Mouse (Mus musculus) thymus, postnatal 10 days (tissue): ENCODE data around the gene Mn1.

Experiments used
- DNase-seq, 2 experiments: peaks; one replicate each; pipeline ENCODE4 v3.0.0; 2021; ENCODE audit warnings: low spot score in 2 of 2

Gene Mn1

DNA sequence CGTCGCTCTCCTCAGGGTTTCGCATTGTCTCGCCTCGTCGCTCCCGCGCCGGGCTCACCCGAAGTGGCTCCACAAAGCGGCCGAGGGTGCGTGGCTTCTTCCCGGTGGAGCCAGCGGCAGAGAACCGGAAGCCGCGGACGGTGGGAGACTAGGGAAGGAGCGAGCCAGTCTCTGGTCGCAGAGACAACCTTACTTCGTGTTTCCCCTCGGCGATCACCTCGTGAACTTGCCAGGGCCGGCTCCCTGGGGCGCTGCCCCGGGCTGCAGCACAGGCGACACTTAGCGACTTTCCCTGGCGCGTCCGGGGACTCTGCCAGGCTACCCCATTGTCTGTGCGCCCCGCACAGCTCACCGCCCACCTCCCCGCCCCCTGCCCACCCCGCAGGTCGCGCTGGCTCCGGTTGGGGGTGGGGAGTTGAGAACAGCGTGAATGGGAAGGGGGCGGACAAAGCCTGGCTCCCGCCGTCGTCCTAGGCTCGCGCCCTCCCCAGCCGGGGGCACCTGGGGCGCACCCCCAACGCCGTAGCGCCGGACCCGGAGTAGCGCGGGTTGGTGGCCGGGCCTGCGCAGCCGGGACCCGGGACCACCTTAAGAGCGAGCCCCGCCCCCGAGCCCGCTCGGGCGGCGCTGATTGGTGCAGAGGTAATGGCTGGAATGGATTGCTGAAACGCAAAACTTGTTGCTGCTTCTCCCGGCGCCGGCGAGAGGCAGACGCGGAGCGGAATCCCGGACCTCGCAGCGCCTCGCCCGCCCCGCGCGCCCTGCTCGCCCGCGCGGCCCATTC, at the start of gene Mn1:
Gene Mn1, plus strand, starts transcription at position 772 of the 784 bp plus-strand sequence.
- peak; percentile 58 to 68 for DNase-seq

DNA sequence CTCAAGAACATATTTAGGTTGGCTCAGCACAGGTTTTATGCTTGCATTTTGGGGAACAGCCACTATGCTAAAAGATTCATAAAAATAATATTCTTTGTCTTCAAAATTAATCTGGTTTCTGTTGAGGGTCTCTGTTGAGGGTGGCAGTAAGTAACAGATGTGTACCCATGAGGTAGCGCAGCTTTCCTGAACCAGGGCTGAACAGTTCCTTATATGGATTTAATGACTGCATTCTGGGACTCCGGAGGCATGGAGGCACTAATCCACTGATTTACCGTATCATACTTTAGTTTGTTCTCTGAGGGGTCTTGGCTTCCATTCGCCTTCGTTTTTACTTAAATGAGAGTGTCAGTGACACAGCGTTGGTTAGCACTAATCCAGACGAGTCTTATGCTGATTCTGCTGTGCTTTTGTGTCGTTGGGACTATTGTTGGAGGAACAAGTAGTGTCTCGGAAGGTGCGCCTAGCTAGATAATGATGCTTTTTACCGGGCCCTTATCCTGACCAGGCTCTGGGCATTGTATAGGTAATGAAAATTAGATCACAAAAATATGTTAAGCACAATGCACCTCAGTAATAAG, 49.1 kb upstream of the Mn1 start:
- no peak for DNase-seq

GRCm38 (mm10) chr5:111368576-111368975, 48.6 kb upstream of the Mn1 start:
- no peak for DNase-seq

GRCm38 (mm10) chr5:111375616-111376015, 41.5 kb upstream of the Mn1 start:
- no peak for DNase-seq

GRCm38 (mm10) chr5:111376276-111377020, 40.7 kb upstream of the Mn1 start:
- no peak for DNase-seq

DNA sequence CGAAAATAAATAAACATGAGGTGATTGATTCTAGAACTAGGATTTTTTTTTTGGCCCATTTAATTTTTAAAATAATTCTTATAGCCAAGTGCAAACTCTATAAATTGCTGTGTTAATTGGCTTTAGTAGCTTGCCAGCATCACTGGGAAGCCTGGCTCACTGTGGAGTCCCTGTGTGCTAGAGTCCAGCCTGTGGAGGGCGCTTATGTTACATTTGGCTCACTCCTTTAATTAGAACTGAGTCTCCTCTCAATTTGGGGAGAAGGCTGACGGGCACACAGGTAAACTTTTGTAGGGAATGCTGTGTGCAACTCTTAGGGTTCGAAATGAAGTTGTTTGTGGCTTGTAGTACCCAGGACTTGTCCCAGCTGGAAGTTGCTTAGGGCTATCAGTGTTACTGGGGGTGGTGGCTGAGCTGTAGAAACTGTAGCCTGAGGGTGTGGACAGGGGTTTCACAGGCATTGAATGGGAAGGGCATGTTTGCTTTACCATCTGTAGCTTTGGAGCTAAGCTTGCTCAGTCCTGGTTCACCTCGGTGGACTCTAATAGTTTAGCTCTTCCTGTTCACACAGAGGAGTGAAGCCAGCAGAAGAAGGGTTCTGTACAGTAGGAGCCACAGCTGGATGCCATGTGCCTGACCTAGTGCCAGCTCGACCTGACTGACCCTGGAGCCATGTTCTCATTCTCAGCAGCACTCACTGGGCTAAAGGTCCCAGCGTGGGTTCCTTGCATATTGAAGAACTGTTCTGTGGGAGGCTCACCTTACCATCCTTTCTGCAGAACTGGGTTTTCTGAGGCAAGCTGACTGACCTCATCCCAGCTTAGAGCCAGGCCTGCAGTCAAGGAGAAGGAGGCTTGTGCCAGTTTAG, 38.8 kb upstream of the Mn1 start:
- DNase-seq: no peak

- no peak for DNase-seq
Observed at GRCm38 (mm10) chr5:111383335-111383734, 33.8 kb upstream of the Mn1 start.

DNA sequence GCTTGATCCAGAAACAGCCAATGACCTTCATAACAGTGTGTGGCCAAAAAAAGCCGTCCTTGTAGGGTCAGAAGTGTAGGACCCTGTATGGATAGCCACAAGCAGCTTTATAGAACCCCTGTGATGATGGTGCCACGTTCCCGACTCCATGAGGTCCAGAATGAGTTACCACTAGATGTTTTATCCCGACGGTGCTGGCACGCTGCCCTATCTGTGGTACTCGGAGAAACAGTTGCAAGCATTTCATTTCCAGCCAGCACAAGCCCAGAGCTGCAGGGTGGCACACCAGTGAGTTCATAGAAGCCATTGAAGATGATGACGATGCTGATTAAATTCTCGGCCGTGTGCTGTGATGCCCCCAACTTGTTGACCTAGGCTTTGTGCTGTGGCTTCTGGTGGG, 26.3 kb upstream of the Mn1 start:
- no peak for DNase-seq

GRCm38 (mm10) chr5:111391485-111391884, 25.7 kb upstream of the Mn1 start:
- DNase-seq: no peak

DNA sequence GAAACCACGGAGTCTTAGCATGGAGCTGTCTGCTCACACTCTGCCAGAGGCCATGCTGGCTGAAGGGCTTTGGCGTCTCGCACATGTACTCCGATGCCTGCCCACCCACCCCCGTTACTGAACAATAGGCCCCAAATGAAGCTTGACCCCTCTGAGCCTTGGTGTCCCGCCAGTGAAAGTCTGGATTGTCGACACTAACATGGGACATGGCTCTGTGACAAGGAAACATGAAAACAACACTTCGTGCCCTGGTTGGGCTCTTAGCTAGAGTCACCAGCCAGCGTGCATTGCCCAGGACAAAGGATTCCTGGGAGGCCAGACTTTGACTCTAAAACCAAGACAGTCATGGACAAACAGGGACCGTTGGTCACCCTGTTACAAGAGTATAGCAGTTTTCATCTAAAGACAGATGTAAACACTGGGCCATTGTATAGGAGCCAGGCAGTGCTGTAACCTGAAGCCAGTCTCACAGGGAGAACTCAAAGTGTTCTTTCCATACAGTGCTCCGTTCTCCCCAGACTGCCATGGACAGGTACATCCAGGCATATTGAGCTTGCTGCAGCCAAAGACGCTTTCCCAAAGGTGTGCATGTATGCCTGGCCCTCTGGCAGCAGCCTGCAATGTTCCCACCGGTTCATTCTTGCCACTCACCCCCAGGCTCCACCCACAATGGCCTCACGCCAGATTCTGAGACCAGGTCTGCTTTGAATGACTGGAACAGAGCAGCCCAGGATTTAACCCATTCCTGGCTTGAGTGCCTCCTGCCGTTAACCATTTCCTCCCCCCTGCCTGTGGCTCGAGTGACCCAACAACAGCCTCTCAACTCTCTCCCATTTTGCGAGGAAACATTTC, 23.6 kb upstream of the Mn1 start:
- no peak for DNase-seq

DNA sequence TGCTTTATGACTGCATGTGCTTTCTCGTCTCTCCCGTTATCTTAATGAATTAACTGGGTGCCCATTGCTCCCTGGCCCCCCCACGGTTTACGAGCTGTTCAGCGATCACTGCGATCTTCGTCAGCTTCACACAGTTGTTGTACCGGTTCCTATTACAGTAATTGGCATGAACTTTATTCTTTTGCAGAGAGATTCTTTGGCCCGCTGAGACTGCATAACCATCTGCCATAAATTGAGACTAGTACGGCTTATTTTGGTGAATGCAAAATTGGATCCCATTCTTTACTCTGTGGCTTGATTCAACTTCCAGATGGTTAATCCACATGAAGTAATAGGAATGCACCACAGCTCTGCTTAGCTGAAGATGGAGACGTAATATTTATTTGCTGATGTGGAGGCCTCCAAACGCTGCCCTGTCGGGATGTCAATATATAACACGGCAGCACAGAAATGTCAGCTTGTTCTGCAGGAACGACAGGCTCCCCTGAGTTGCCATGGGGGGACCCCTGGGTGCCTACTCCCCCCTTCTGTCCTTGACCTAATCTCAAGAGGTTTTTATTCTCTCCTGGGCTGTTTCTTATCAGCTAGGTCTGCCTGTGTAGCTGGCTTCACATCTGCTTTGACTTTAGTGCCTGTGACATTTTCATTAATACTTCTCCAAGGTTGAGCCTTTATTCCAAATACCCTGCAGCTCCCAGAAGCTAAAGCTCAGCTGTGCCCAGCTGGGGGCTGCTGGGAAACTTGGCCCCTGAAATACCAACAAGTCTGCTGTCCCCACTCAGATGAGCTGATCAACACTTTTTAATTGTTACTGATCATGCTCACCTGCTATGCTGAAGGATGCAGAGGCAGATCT, 22.7 kb upstream of the Mn1 start:
- no peak for DNase-seq

DNA sequence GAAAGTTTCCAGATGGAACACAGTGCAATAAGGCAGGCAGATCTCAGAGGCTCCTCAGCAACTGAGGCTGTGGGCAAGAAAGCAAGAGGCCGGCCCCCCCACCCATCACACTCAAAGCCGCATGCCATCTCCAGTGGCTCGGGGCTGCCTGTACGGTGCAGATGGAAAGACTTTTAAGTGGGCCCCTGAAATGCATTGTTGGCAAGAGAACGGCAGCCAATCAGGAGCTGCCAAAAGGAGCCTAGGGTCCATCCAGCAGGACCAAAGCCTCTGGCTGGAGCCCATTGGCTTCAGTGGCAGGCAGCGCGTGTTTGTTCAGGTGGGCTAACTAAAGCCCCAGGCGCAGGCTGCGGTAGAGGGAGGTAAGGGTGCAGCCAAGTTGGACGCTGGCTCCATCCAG, 21.4 kb upstream of the Mn1 start:
- DNase-seq: no peak

DNA sequence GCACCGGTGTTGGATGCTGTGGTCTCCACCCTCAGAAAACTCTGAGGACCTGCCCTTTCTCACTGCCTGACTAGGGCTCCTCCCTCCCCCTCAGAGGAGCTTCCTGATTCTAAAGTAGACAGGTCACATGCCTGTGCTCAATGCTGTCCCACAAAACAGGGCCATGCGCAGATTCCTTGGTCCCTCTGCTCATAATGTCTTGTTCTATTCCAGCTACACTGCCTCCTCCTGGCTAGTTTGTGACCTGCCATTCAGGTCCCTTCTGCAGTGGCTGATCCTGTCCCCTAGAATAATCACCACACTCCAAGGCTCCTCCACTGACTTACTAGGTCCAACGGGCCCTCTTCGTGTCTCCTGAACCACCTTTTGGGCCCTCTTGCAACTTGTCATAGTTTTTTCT, 21.0 kb upstream of the Mn1 start:
- no peak for DNase-seq

GRCm38 (mm10) chr5:111398471-111398870, 18.7 kb upstream of the Mn1 start:
- no peak for DNase-seq

GRCm38 (mm10) chr5:111399271-111399670, 17.9 kb upstream of the Mn1 start:
- DNase-seq: no peak

GRCm38 (mm10) chr5:111401879-111402650, 15.1 kb upstream of the Mn1 start:
- no peak for DNase-seq

DNA sequence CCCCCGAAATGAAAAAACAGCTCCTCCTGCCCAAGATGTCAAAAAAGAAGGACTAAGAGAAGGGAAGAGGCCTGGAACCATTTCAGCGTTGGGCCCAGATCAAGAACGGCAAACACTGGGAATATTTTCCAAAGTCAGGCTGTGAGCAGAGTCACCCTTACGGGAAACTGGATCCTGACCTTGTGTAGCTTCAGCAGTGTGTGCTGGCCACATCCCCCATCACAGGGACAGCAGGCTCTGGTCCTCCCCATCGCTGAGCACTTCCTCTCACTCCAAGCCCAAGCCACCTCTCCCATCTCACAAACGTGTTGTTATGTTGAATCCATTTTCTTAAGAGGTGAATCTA, 14.5 kb upstream of the Mn1 start:
- no peak for DNase-seq

DNA sequence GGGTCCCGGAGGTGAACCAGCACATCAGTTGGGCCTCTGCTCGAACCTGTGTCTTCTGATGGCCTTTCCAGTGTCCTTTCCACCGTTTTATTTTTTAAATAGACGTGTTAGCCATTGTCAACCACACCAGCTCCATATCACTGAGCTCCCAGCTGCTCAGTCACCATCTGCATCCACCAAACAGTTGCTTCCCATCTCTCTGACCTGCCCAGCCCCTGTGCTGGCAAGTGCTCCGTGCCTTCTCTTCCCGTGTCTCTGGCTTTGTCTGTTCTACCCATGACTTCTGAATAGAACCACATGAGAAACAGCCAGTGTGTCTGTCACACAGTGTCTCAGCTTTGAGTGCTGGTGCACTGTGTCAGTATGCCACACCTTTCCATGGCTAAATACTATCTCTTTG, 12.4 kb upstream of the Mn1 start:
- no peak for DNase-seq

- no peak for DNase-seq
Observed at GRCm38 (mm10) chr5:111408470-111409105, 8.6 kb upstream of the Mn1 start.
